Mouse (Mus musculus): ENCODE results near the gene Sfxn3. TPM values are rescaled to one million over a fixed set of nuclear protein-coding genes. Genes with fewer than 3 reads are reported as not detected.
A peak's percentile ranks its signal among the peaks of the same experiment; 100 is the strongest.

Sfxn3 gene
- total RNA-seq, 2 experiments from 2014 or later = 50.1 to 51.8 TPM

DNA sequence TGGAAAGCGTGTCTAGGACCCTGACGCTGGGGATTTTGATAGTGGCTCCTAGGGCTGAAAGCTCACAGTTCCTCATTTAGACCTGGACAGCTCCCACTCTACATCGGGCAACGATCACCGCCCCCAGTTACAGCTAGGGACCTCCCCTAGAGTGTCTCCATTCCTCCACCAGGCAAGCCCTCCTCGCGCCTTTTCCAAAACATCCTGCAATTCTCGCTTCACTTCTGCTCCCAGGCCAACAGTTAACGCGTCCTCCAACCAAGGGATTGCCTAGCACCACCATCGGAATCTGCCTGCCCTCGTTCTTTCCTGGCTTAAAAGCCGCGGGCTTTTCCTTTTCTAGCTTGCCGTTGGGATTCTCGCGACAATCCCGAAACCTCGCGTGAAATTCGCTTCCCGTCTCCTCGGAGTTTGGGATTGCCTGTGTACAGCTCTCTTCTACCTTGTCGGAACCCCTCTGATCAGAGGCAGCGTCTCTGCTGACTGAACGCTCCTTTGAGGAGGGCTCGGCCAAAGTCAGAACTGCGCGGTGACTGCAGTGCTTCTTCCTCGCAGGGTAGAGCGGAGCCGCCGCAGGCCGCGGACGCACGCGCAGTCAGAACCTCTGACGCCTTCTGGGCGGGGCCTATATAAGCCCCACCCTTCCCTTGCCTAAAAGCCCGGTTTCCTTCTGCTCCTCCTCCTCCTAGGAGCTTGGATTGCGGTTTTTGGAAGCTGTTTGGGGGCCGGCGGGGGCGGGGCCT lies 27.4 kb downstream of the Sfxn3 start, which contains the start of gene Kazald1:
TSS of gene Kazald1 (plus strand) at position 662 of the 743 bp plus-strand sequence.
- DNase-seq (ENCODE audit: low spot score in 2 of 2) = peak; percentile 96 to 98

DNA sequence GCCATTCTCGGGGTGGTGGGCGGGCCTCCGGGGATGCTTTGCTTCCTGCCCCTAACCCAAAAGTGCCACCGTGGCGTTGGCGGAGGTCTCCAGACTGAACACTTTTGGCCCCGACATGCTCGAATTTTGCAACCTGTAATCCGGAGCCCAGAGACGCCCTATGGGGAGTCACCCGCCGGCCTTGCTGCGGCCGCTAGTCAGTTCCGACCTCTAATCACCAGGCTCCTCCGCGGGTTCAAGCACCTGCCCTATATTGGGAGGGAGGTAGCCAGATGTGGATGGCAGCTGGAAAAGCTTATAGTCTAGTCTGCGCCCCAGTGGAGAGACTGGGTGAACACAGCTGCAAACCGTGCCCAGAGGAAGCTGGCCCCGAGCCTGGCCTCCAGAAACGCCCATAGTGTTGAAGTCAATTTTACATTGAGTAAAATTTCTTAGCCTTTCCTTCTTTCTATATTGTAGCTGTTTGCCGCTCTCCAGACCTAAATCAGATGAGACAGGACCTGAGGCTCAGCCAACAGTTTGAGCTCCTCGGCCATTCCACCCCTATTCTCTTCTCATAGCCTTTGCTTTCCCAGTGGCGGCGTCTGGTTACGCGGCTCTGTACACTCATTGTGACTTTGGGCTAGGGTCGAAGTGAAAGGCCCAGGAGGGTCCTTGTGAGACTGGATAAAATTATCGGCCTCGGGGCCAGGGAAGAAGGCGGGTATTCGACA lies 28.2 kb downstream of the Sfxn3 start:
- DNase-seq (ENCODE audit: low spot score in 2 of 2) = no peak

DNA sequence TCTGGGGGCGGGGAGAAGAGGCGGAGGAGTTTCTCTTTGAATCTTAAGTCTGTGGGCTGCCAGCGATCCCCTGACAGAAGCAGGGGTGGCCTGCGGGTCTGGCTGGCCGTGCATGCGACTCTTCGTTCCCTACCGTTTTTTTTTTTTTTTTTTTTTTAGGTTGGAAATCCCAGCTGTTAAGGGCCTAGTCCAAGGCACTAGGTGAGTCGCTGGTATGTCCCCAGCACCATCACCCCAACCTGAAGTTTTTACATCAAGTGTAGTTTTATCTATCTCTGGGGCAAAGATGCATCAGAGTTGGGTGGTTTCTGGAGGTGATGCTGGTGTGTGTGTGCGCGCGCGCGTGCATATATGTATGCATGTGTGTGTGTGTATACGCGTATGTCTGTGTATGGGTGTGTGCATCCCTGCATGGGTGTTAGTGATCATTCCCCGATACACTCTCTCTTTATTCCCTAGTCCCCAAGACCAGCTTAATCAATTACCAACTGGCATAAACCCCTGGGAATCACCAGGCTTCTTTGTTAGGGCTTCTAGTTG lies 28.8 kb downstream of the Sfxn3 start:
- no peak for DNase-seq (ENCODE audit: low spot score in 2 of 2)

DNA sequence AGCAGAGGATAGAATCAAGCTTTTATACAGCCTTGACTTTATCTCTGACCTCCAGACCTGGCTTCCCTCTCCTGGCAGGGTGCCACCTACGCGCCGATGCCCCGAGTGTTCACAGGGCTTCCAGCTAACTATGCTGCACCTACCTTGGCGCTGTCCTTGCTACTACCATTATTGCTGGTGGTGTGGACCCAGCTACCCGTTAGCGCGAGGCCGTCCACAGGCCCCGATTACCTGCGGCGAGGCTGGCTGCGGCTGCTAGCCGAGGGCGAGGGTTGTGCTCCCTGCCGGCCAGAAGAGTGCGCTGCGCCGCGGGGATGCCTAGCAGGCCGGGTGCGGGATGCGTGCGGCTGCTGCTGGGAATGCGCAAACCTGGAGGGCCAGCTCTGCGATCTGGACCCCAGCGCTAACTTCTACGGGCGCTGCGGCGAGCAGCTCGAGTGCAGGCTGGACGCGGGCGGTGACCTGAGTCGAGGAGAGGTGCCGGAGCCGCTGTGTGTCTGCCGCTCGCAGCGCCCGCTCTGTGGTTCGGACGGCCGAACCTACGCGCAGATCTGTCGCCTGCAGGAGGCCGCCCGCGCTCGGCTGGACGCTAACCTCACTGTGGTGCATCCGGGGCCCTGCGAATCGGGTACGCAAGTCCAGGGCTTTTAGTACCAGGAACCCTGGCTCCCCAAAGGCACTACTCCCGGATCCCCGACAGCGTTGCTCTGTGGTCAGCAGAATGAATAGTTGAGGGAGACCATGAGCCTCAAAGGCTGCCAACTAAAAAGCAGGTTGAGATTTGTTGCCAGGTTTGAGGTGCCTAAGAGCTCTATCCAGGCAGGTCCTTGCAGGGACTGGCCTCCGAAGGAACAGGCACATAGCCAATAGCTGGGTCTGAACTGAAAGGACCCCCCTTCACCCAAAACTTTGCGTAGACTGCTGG lies 29.5 kb downstream of the Sfxn3 start:
- peak; percentile 65 to 71 for DNase-seq (ENCODE audit: low spot score in 2 of 2)

DNA sequence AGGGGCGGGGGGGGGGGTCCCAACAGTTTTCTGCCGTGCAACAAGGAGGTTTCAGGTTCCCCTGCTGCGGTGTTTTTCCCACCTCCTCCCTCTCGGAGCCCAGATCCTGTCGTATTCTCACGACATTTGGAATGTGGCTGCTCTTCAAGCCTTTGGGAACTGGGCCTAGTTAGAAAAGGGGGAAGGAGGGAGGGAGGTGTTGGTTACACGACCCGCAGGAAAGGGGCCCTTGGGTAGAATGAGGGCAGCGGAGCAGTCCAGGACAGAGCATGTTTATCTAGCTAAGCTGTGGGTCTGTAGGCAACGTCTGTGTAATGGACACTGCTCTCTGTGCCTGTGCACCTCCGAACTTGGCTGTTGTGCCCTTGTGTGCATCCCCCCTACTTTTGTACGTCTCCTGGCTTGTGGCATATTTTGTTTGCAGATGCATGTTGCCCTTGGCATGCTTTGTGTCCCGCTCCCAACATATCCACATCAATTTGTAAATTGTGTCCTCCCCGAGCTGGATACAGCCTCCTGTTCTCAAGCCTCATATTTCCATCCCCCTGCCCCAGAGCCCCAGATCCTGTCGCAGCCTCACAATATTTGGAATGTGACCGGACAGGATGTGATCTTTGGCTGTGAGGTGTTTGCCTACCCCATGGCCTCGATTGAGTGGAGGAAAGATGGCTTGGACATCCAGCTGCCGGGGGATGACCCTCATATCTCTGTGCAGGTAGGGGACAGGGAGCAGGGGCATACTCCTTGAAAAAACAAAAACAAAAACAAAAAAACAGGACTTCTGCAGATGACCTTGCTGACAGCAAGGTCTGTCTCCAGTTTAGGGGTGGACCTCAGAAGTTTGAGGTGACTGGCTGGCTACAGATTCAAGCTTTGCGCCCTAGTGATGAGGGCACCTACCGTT lies 30.7 kb downstream of the Sfxn3 start:
- no peak for DNase-seq (ENCODE audit: low spot score in 2 of 2)

DNA sequence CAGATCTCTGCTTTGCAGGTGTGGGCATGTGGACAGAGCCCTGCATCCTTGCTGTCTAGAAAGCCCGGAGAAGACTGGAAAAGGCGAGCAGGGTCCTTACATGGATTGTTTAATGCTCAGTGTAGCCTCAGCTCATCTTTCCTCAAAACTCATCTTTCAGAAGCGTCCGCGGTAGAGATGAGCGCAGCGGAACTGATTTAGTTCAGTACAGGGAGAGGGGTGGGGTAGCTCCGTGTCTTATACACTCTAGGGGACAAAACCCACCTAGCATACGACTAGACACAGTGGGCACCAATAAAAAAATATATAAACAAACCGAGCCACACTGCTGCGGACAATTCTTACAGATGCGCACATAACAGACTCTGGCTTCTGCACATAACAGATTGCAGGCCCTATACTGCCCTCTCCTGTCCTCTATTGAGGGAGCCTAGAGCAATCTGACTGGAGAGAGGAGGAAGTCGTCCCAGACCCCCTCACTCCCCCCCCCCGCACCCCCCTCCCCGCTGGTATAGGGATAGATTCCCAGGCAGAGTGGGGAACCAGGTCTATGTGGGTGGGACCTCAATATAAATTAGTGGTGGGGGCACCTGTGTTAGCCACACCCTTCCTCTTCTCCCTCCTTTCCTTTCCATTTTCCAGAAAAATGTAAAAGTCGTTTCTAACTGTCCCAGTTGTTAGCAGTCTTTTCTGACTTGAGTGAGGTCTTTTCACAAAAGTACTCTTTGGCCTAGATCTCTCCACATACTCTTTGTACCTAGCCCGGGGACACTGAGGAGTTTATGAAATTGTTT lies 31.9 kb downstream of the Sfxn3 start:
- no peak for DNase-seq (ENCODE audit: low spot score in 2 of 2)

DNA sequence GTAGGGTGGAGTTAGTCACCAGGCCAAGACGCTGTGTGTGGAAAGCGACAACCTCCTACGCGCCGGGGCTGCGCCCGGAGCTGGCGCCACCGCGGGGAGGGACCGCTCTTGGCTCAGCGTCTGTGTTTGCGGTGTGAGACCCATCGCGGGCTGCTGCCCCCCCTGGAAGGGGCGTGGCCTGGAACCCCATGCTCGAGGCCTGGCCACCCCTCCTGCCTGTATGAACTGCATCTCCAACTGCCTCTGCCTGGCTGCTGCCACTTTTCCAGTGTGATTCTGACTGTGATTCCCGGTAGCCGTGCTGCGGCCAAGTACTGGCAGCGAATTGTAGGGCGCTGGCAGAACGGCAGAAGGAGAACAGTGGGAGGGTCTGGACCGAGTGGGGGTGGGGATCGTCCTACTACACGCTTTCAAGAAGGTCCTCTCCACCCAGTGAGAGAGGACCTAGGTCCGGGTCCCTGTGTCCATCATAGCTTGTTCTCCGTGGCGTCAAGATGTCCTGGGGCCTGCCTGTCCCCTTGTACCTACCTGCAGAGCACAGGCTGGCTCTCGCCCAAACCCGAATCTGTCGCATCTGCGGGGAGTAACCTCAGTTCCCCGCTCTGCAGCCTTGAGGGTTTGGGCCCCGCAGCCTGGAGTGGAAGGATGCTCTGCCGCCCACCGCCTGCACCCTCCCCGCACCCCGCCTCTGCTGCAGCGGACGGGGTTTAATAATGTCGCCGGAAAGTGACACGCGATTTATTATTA lies 32.6 kb downstream of the Sfxn3 start:
- DNase-seq (ENCODE audit: low spot score in 2 of 2) = peak; percentile 40 to 62

DNA sequence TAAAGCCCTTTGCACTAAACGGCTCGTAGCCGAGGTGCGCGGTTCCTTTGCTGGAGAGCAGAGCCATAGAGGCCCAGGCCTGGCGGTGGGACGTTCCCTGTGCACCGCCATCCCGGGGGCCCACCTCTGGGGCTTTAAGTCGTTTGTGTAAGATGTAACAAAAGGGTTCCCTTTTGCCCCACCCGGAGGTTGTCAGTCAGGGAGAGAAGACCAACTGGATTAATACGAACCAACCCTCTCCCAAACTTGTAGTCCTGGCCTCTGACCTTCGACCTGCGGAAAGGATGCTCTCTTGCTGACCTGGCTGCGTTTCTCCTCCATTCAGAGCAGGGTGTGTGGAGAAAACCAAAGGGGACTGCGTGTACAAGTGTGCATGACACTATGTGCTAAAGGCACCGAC lies 33.4 kb downstream of the Sfxn3 start:
- no peak for DNase-seq (ENCODE audit: low spot score in 2 of 2)

DNA sequence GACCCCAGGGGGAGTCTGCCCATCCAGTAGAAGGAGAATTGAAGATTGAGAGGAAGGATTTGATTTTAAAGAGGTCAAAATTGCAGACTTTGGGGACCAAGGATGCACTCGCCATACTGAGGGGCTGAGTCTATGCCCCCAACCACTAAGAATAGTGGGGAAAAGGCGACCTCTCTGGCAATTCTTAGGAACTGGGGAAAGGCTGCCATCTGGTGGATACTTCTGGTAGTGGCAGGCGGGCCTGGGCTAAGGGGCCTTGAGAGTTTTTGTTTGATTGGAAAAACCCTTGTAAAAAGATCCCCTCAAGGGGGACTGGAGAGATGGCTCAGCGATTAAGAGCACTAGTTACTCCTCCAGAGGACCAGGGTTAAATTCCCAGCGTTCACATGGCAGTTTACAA lies 34.0 kb downstream of the Sfxn3 start:
- peak; percentile 75 to 82 for DNase-seq (ENCODE audit: low spot score in 2 of 2)

DNA sequence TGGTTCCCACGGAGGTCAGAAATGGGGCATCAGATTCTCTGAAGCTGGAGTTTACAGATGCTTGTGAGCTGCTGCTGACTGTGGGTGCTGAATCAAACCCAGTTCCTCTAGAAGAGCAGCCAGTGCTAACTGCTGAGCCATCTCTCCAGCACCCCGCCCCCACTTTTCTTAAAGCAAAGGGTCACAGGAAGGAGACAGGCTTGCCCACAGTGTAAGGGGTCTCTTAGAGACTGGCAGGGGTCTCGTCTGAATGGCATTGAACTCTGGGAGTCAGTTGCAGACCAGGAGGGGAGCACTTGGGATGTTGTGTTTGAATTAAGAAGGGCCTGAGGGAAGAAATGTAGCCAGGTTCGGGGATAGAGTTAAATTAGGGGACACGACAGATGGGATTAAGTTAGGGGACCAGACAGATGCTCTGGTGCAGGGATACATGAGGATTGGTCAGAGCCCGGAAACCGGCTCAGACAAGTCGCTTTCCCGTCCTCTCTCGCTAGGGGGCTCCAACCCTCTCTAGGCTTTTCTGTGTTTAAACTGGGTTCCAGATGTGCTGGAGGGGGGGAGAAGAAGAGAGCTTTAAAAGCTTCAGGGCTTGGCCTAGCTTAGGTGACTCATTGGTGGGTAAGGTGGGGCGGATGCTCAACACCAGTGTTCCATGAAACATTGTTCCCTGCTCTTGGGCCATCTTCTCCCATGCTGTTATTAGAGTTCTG lies 34.7 kb downstream of the Sfxn3 start:
- DNase-seq (ENCODE audit: low spot score in 2 of 2) = peak in 1 of 2 experiments; percentile 49

DNA sequence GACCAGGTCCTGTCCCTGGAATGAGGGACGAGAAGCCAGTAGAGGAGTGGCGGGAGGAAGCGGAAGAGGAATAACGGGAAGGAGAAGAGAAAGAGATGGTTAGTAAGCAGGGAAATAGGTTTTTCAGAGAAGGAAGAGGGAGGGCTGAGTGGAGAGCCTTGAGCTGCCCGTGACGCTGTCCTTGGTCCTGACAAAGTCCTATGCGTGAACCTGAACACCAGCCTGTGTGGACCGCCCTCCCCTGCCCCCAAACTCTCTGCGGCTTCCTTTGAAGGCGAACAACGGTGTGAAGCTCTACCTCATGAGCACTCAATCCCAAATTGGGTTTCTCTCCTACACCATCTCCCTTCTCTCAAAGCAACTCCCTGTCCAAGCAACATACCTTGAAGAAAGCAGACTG lies 50.6 kb downstream of the Sfxn3 start:
- peak; percentile 35 to 39 for DNase-seq (ENCODE audit: low spot score in 2 of 2)

DNA sequence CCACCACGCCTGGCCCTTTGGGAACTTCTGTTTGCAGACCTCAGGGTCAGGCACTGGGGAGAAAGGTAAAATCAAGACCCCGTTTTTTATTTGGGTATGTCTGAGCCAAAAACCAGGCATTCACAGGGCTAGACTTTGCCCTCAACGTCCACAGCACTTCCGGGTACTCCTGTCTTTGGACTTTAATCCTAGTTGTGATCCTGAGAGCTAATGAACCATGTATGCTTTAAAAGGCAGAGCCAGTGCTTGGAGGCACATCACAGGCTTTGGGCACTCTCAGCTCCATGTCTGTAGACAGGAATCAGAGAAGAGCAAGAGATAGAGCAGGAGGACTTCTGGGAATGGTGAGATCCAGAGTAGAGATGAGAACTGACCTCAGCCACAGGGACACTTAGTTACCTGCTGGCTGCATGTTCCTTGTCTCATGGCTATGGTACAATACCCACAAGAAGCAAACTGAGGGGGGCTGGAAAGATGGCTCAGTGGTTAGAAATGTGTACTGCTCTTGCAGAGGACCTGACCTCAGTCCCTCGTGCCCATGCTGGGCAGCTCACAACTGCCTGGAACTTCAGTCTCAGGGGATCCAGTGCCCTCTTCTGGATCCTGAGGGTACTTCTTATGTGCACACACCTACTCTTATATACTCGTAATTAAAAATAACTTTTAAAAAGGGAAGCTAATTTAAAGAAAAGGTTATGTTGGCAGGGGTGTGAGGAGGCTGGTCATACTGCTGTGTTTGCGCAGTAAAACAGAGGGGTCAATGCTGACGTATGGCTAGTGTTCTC lies 53.4 kb downstream of the Sfxn3 start:
- DNase-seq (ENCODE audit: low spot score in 2 of 2) = no peak

DNA sequence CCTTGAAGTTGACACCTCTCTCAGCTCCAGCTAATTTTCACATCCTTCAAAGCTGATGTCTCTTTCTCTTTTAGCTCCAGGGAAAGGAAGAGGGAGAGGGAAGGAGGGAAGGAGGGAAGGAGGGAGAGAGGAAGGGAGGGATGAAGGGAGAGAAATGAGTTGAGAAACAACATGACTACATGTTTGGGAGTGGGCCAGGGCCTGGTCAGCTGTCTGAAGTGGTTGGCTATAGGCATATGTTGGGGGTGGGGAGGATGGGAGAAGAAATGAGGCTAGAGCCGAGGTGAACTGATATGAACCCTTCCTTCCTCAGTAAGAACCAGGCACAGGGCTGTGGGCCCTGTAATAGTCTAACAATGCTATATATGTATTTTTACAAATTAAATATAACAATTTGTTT lies 58.3 kb downstream of the Sfxn3 start:
- DNase-seq (ENCODE audit: low spot score in 2 of 2) = no peak
